Mouse (Mus musculus): ENCODE results near the gene Kcnd1.
"Not testable (repeated sequence)": the region's sequence is repeated elsewhere in the genome, so short reads cannot be mapped to it uniquely, and the experiment has no call there.

The Kcnd1 gene

DNA sequence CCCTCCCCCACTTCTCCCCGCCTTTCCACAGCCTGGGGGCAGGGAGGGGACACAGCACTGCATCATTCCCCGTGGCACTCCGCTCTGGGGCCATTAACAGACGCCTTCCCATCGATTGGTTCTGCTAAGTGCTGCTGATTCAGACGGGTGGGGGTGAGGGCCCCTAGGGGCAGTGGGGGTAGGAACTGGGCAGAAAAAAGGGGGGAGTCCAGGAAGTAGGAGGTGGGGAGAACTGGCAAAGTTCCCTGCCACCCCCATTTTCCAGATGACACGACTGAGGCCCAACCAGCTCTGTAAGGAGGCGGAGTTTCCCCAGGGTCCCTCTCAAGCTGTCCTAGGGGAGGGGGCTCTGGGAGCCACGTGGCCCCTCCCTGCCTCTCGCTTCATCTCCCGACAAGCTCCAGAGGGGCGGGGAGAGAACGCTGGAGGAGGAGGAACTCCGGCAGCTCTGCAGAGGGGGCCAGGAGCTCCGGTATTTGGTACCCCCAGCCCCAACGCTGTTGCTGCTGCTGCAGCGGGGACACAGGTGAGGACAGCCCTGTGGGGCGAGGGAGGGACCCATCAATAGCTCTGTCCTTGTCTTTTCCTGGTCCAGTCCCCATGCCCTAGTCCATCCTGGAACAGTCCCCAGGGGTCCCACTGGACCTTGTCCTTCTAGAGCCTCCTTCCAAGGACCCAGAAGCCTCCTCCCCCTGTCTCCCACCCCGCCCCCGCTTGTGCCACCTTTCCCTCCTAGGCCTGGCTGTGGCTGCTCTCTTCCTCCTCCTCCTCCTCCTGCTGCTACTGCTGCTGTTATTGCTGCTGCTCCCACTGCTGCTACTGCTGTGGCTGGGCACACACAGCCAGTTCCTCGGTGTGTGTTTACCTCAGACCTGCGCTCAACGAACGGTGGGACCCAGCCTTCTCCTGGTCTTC lies at the start of gene Kcnd1:
Gene Kcnd1, plus strand, starts transcription at position 425 of the 915 bp plus-strand sequence.
- in situ Hi-C loops (cut with MseI, MboI), result no loop called here

DNA sequence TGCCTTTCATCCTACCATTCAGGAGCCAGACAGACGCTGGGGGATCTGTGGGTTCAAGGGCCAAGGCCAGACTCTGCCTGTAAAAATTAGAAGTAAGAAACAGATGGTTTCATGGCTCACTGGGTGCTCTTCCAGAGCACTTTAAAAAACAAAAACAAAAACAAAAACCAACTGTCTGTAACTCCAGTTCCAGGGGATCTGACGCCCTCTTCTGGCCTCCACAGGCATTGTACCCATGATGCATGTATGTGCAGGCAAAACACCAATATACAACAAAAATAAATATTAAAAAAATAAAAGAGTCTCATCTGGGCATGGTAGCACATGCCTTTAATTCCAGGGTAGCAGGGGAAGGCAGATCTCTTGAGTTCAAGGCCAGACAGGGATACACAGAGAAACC lies 49.3 kb upstream of the Kcnd1 start:
- in situ Hi-C loops (cut with MseI, MboI), result no loop called here

DNA sequence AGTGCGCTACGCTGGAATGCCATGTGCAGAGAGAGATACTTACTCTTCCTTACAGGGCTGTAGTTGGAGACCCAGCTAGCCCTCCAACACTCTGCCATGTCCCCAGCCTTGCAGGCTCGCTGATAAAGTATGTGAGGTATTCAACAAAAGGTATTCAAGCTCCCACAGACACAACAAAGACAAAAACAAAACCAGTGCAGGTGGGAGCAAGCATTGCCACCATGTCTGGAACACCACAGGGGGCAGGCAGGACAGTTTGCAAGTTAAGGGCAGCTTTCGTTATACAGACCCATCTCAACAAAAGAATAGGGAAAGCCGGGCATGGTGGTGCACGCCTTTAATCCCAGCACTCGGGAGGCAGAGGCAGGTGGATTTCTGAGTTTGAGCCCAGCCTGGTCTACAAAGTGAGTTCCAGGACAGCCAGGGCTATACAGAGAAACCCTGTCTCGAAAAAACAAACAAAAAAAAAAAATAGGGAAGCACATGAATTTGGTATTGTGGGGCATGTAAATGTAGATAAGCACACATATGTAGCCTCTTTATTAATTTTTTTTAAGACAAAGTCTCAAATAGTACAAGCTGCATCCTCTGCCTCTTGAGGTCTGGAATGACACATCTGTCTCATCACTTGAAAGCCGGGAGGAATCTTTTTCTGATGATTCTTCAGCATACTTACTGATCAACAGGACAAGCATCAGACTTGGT lies 46.4 kb upstream of the Kcnd1 start:
- in situ Hi-C loops (cut with MseI, MboI), result no loop called here

DNA sequence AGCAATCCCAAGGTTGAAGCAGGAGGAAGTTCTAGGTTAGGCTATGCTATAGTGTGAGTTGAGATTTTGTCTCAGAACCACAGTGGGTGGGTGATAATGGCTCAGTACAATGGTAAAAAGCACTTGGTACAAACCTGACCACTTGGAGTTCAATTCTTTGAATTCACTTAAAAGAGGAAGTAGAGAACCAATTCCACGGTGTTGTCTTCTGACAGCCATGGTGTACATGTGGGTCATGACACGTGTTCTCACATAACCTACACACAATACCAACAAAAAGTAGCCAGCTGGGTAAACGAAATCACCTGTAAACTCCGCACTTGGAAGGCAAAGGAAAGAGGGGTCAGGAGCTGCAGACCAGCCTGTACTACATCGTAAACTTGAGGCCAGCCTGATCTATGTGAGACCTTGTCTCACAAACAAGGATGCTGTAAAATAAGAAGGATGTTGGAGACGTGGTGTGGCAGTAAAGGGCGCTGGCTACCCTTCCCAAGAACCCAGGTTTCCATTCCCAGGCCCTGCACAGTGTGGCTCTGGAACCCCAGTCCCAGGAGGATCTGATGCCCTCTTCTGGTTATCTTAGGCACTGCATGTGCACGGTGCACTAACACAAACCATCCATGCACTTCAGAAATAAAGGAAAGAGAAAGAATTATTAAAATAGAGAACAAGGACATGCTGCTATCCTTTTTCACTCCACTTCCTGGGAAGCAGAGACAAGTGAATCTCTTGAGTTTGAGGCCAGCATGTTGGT lies 45.6 kb upstream of the Kcnd1 start:
- in situ Hi-C loops (cut with MseI, MboI), result no loop called here

DNA sequence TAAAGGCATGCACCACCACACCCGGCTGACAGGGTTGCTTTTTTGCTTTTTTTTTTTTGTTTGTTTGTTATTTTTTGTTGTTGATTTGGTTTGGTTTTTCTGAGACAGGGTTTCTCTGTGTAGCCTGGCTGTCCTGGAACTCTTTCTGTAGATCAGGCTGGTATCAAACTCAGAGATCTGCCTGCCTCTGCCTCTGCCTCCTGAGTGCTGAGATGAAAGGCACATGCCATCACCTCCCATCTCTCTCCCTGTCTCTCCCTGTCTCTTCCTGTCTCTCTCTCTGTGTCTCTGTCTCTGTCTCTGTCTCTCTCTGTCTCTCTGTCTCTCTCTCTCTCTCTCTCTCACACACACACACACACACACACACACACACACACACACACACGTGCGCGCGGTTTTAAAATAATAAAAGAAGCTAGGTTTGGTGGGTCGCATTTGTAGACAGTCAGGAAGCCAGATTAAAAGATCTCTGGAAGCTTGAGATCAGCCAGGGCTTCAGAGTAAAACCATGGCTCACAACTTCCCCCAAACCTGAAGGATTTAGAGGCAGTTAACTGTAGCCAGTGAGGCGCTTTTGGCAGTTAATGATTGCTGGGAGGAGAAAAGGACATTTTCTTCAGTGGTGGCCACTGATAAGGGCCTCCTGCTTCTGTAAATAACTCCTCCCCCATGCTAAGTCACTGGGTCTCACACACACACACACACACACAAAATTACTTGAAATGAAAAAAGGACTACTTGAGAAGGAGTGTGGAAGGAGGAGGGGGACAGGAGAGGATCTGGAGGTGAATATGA lies 43.4 kb upstream of the Kcnd1 start:
- in situ Hi-C loops (cut with MseI, MboI), result no loop called here

DNA sequence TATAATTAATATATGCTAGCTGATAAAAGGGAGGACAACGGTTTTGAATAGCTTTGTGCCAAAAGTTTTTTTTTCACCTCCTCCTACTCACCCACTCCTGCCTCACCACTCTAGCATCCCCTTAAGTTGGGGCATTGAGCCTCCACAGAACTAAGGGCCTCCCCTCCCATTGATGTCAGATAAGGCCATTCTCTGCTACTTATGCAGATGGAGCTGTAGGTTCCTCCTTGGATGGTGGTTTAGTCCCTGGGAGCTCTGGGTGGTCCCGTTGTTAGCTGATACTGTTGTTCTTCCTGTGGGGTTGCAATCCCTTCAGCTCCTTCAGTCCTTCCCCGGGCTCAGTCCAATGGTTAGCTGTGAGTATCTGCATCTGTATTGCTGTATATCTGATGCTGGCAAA lies 42.8 kb upstream of the Kcnd1 start:
- in situ Hi-C loops (cut with MseI, MboI), result no loop called here

DNA sequence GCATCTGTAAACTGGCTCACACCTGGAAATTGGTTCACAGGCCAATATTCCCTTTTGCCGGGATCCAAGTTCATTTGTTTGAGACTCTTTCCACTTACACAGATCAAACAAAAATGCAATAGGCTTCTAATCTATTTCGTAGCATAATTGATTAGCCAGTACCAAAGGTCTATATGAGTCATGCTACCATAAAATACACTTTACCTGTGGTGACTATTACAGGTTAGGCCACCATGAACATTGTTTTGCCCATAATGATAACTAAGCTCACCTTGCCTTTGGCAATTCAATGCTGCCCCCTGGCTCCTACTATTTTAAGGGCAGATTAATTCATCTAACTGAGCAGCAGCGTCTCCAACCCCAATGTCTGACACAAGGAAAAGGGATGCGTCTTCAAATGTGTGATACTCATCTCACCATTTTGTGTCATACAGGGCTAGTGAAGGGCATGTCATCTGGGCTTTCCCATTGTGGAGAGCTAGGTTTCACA lies 39.4 kb upstream of the Kcnd1 start:
- in situ Hi-C loops (cut with MseI, MboI), result no loop called here

DNA sequence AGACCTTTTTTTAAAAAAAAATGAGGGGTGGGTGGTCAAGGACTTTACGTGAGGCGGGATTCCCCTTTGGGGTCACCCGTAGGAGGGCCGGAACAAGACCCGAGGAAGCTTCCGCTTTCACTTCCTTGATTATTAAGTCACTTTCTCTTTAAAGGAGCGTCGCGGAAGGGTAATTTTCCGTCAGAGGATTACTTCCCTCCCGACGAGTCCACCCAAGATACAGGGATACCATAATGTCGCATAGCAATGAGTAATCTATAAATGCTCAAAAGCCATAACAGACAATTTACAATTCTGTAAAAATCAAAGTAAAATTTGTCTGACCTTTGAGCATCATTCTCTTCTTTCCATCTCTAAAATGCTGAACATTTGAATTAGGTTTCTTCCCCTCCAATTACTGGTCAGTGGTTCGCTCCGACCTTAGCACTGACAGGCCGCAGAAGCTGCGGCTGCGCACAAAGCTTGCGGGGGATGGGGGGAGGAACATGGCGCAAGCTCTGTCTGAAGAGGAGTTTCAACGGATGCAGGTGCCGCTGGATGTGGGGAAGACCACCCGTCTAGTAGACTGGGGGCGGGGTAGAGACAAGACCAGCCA lies 32.5 kb upstream of the Kcnd1 start, which contains the start of gene Gripap1:
Gene Gripap1, plus strand, starts transcription at position 224 of the 595 bp plus-strand sequence.
- in situ Hi-C loops (cut with MseI, MboI), result no loop called here

DNA sequence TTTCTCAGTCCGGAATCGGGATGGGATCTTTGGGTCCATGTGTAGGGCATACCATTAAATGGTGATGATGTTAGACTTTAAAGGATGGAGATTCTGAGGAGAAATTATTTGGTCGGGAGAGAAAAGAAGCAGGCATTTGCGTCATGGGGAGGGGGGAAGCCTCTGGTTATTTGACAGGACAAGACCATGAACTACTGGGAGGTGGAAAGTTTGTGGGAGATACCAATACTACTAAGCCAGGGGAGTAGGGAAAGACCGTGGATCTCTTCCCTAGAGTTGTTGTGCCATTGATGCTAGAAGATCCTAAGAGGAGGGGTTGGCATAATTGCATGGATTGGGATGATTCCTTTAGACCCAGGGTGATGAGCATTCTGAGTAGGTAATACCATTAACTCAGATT lies 31.8 kb upstream of the Kcnd1 start:
- in situ Hi-C loops (cut with MseI, MboI), result no loop called here

DNA sequence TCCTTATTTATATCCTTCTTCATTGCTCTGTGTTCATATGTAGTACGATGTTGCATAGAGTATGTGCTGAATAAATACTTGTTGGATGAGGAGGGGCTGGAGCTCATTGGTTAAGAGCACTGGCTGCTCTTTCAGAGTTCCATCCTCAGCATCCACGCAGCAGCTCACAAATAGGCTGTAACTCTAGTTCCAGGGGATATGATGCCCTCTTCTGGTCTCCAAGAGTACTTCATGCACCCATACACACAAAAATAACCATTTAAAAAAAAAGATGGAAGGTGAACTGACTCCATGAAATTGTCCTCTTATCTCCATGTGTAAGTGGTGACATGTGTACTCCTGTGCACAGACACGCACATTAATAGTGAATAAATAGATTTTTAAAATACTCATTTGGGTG lies 28.7 kb upstream of the Kcnd1 start:
- in situ Hi-C loops (cut with MseI, MboI), result no loop called here

DNA sequence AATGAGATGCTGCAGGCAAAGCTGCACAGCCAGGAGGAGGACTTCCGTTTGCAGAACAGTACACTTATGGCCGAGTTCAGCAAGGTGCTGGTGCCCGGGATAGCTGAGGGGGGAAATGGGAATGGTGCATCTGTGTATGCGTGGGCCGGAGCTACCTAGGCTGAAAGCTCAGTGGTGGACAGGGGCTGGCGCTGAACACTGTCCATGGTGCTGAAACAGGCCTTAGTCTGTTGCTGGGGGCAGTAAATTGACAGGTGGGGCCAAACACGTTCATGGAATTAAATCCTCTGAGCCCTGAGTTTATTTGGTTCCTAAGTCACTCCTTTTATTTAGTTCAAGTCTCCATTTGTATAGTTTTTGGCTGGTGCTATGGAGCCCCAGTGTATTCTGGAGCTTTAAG lies 27.1 kb upstream of the Kcnd1 start:
- in situ Hi-C loops (cut with MseI, MboI), result no loop called here

DNA sequence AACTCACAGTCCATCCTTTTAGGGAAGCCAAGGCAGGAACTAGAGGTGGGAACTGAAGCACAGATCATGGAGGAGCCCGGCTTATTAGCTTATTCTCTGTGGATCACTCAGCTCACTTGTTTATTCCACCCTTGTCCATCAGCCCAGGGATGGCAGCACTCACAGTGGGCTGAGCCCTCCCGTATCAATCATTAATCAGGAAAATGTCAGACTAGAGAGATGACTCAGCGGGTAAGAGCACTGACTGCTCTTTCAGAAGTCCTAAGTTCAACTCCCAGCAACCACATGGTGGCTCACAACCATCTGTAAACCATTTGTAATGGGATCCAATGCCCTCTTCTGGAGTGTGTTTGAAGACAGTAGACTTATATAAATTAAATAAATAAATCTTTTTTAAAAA lies 24.8 kb upstream of the Kcnd1 start:
- in situ Hi-C loops (cut with MseI, MboI), result no loop called here

DNA sequence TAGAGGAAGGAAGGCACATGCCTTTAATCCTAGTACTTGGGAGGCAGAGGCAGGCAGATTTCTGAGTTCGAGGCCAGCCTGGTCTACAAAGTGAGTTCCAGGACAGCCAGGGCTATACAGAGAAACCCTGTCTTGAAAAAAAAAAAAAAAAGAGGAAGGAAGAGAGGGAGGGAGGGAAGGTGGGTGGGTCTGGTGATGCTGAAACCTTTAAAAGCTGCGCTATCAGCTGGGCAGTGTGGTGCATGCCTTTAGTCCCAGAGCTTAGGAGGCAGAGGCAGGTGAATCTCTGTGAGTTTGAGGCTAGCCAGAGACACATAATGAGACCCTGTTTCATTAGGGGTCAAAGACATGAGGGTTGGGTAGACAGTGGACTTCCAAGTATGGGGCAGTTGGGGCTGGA lies 19.9 kb upstream of the Kcnd1 start:
- in situ Hi-C loops (cut with MseI, MboI), result not testable (repeated sequence)

DNA sequence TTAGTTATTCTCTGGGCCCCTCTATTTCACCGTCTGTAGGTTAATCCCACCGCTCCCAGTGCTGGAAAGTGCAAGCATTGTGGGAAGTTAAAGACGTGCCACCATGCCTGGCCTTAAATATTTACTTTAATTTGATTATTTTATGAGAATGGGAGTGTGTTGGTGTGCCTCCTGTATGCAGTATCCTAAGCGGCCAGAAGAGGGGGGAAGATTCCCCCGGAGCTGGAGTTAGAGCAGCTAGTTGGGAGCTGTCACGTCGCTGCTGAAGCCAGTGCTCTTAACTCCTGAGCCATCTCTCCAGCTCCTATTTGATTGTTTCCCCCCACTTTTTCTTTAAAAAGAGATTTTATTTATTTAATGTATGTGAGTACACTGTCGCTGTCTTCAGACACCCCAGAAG lies 7.1 kb upstream of the Kcnd1 start:
- in situ Hi-C loops (cut with MseI, MboI), result not testable (repeated sequence)

DNA sequence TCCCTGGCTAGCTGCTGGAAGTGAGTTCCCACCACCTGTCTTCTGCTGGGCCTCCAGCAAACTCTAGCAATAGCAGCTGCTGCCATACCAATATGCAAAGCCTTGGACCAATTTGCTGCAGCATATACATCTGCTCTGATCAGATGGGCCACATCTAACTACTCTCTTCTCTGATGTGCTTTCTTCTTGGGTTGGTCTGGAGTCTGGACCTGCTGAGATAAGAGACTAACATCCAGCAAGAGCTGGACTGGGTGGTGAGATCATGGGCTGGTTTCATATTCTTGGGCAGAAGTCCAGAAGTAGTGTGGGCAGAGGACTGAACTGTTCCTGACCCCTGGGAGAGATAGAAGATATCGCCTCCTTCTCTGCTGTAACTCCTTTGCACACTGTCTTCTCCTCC lies 15.1 kb downstream of the Kcnd1 start:
- in situ Hi-C loops (cut with MseI, MboI), result no loop called here

DNA sequence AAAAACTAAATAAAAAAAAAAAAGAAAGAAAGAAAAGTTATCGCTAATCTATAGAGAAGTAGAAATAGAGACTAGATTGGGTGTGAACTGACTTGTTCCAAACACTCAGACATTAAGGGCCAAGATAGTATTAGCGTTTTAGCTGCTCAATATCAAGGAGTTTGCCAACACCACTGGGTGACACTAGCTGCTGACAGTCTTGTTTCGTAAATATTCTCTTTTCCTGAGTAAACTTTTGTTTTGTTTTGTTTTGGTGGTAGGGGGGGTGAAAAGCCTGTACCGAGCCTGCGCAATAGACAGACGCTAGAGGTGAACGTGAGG lies 18.7 kb downstream of the Kcnd1 start:
- in situ Hi-C loops (cut with MseI, MboI), result no loop called here

DNA sequence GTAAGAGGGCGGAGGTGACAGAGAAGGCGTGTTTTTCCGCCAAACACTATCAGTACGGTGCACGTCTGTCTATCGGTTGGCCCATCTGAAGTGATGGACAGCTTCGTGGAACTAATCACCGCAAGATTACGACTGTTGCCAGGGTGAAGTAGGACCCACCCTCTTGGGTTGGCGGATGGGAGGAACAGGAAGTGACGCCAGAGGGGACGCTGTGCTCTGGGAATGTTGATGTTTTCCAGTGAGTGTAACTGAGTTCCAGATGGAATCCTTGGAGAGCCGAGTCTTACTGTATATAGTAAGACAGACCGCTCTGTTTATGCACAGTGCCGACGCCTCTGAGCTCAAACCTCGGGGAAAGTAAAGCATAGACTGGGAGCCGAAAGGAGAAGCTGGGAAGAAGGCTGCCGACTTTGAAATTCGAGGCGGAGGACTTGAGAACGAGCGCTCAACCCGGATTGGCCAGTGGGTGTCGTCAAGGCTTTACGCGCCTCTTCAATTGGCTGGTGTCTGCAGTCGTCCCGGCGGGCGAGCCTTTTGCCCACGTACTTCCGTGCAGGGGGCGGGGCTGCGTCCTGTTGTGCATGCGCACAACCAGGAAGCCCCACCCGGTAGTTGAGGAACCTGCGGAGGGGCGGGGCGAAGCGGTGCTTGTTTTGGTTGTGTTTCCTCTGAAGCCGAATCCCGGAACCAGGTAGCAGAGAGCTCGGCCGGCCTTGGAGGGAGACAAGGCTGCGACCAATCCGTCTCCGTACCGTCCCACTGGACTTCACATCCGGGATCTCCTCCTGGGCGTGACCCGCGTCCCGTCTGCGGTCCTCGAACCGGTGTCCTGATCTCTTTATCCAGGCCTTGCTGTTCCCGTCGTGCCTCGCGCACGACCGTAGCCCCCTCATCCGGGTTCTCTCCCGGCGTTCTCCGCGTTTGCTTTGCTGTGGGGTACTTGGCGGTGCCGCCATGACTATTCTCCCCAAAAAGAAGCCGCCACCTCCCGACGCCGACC lies 19.4 kb downstream of the Kcnd1 start, which contains the start of gene Otud5:
Gene Otud5, plus strand, starts transcription at position 202 of the 1,000 bp plus-strand sequence.
- in situ Hi-C loops (cut with MseI, MboI), result no loop called here

DNA sequence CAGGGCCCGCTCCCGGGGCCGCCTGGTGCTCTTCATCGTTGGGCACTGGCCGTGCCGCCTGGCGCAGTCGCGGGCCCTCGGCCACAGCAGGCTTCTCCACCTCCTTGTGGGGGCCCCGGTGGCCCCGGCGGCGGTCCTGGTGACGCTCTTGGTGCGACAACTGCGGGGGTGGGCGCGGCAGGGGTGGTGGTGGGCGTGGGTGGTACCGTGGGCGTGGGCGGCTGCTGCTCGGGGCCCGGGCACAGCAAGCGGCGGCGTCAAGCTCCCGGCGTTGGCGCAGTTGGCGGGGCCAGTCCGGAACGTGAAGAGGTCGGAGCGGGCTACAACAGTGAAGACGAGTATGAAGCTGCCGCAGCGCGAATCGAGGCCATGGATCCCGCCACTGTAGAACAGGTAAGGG lies 20.2 kb downstream of the Kcnd1 start:
- in situ Hi-C loops (cut with MseI, MboI), result no loop called here

DNA sequence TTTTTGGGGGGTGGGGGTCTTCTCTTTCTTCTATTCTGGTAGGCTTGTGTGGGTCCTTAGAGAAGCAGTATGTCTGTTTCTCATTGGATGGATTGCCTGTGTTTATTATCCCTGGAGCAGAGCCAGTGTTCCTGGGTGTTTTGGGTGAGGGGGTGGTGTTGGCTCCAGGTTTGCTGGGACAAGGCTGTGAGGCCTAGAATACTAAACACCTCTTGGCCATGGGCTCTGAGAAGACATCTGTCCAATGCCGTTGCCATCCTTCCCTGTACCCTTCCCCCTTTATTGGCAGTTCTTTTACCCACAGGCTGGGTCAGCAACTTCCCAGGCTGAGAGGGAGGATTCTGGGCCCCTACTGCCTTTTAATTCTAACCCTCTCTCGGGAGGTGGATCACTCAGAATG lies 25.8 kb downstream of the Kcnd1 start:
- in situ Hi-C loops (cut with MseI, MboI), result no loop called here

DNA sequence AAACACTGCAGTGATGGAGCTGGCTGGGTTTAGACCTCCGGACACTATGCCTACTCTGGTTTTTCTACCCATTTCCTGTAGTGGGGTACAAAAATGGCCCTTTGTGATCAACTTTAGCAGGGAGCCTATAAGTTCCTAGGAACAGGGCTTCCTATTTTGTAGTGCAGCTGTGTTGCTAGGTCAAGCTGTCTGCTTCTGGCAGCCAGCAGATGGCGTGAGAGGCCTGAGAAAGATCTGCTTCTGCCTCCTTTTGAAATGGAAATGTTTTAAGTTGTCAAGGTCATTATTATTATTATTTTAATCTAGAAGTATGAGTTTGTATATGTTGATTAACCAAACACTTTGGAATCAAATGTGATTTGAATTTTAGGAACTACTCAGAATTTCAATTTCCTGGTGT lies 32.5 kb downstream of the Kcnd1 start:
- in situ Hi-C loops (cut with MseI, MboI), result no loop called here
